Mouse (Mus musculus): ENCODE results near the gene Rbfox1. TPM values are rescaled to one million over a fixed set of nuclear protein-coding genes. Genes with fewer than 3 reads are reported as not detected.

Rbfox1 gene
- total RNA-seq, 2 experiments from 2014 or later: 186 to 195 TPM

GRCm38 (mm10) chr16:7159827-7160217 lies 1274.7 kb downstream of the Rbfox1 start:
- DNase-seq: no peak
- intact Hi-C loops (cut with DNase I): no loop called here

DNA sequence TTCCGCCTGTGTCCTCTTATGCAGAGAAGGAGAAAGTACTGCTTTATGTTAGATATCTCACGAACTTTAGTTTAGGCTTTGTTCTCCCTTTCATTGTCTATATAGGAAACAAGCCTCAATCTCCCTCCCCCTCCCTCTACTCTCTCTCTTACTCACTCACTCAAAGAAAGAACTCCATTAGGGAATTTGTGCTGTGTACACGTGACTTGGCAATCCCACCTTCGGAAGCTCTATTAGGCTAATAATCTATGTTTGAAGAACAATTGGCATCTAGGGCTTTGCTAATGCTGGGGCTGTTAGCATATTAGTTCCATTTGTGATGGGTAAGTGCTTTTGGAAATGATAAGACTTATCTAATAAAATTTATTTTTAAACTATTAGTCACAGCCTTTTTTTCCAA lies 1277.0 kb downstream of the Rbfox1 start:
- intact Hi-C loops (cut with DNase I): no loop called here
- DNase-seq: no peak

GRCm38 (mm10) chr16:7163688-7164087 lies 1278.5 kb downstream of the Rbfox1 start:
- no peak for DNase-seq
- intact Hi-C loops (cut with DNase I): no loop called here

- intact Hi-C loops (cut with DNase I): no loop called here
- DNase-seq: no peak
Measured at GRCm38 (mm10) chr16:7164153-7164737, 1279.1 kb downstream of the Rbfox1 start.

DNA sequence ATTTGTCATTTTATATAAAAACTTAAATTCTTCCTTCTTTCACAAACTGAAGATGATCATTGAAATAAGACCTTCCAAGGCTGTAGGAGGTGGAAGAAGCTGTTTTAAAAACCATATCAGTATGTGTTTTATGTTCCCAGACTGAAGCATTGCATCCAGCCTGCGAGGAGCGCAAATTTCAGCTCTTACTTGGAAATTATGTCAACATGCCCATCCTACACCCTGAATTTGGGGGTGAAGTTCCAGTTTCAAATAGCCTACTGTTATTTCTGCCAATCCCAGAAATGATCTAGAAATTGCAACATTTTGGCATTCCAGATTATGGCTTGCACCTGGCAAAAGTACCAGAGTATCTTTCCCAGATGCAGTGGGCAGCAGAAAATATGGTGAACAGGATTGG lies 1290.8 kb downstream of the Rbfox1 start:
- DNase-seq: no peak
- intact Hi-C loops (cut with DNase I): no loop called here

- intact Hi-C loops (cut with DNase I): no loop called here
- DNase-seq: no peak
Measured at GRCm38 (mm10) chr16:7187788-7188187, 1302.6 kb downstream of the Rbfox1 start.

DNA sequence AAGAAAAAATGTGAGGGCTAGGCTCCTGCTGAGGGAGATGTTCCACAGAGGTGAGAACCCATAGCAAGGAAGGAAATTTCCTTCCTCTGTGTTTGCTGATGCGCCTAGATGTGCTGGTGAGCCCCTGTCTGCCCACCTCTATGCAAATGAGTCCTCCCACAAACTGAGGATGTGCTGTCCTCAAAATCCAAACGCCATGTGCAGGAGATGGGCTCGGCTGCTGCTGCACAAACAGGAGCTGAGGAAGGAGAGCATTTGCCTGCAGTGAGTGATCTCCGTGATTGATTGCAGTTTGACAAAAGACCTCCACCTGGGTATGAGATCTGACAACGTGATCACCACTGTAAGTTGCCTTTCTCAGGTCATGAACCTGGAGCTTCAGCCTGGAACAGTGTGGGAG lies 1308.4 kb downstream of the Rbfox1 start:
- intact Hi-C loops (cut with DNase I): no loop called here
- DNase-seq: no peak

DNA sequence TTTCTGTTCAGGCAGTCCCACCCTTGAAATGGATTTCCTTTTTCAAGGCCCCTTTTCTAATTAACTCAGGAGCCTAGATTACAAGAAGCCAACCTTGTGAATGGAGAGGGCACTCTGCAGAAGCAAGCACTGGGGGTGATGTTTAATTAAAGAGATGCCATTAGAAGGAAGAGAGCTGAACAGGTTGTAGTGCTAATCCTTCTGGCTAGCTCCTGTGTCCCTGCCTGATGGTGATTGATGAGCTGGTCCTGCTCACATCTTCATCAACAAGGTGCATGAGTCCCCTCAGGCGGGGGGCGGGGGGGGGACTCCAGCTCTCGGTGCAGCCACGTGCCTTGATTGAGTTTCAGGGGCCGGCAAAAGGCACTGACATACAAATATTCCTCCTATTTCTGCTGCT lies 1312.8 kb downstream of the Rbfox1 start:
- DNase-seq: no peak
- intact Hi-C loops (cut with DNase I): no loop called here

- intact Hi-C loops (cut with DNase I): no loop called here
- no peak for DNase-seq
Measured at GRCm38 (mm10) chr16:7200239-7200638, 1315.1 kb downstream of the Rbfox1 start.

DNA sequence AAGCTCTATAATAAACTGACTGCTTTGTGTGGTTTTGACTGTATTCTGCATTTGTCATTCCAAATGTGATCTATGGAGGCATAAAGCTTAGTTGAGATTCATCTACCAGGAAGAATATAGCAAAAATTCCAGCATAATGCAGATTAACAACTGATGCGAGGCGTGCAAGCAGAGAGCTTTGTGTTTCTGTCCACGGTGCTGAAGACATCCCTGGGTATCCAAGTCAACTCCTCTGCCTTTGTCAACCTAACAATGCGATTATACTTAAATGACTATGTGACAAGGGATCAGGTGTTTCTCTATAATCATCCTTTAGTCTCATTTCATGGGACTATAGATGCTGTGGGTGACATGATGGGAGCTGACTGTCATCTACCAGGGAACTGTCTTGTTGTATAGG lies 1316.7 kb downstream of the Rbfox1 start:
- intact Hi-C loops (cut with DNase I): no loop called here
- no peak for DNase-seq

- DNase-seq: no peak
- intact Hi-C loops (cut with DNase I): no loop called here
Measured at GRCm38 (mm10) chr16:7206116-7206900, 1321.2 kb downstream of the Rbfox1 start.

DNA sequence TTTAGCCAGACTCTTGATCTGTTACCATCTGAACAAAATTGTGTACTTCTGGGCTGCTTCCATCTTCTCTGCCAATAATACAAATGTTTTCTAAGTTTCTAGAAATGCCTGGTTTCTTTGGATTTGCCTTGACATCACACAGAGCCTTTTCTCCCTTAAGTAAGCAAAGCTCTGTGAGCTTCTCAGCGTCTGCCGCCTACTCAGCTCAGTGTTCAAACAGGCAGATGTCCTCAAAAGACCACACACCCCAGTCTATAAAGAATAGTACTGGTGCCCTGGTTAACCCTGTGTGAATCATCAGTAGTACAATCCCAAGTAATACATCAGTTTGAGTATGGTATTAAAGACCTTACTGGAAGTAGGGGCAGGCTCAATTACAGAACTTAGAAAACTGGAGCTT lies 1322.4 kb downstream of the Rbfox1 start:
- intact Hi-C loops (cut with DNase I): no loop called here
- DNase-seq: no peak

GRCm38 (mm10) chr16:7212756-7213155 lies 1327.6 kb downstream of the Rbfox1 start:
- intact Hi-C loops (cut with DNase I): no loop called here
- no peak for DNase-seq

DNA sequence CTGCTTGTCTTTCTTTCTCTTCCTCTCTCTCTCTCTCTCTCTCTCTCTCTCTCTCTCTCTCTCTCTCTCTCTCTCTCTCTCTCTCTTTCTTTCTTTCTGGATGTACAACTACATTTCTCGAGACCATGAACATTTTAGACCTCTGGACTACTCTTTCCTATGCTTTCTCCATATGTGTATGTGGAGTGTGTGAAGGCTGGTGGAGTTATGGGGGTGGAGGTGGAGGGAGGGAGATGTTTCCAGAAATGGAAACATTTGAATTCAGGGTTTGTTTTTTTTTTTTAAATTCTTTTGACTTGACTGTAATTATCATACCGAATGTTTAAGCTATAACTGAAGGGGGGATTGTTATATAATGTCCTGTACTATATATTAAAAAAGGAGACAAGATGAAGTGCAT lies 1338.1 kb downstream of the Rbfox1 start:
- intact Hi-C loops (cut with DNase I): no loop called here
- DNase-seq: no peak

DNA sequence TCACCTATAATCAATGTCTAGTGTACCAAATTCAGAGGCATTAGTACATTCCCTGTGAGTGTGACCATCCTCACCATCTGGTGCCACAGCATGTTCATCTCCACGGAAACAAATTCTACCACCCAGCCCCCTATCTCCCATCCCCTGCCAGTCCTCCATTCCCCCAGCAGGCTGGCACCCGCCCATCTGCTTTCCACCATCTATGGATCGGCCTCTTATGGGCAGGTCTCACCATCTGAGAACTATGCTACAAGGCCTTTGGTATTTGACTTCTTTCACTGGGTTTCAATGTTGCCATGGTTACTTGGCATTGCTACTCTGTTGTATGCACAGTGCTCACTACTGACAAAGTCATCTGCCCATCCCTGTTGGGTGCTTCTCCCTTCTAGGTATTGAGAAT lies 1340.8 kb downstream of the Rbfox1 start:
- intact Hi-C loops (cut with DNase I): no loop called here
- DNase-seq: no peak

DNA sequence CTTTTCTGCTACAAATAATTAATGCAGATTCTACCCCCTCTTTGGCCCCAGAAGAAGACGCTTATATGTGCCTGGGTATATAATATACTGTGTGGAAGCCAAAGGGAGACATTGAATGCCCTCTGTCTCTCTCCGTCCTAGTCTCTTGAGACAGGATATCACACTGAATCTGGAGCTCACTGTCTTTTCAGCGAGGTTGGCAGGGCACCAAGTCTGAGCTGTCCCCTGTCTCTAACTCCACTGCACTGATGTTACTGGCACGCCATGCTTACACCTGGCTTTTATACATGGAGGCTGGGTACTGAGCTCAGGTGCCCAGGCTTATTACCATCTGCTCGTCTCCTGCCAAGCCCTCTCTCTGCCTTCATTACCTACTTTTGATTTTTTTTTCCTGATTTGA lies 1343.1 kb downstream of the Rbfox1 start:
- intact Hi-C loops (cut with DNase I): no loop called here
- no peak for DNase-seq

DNA sequence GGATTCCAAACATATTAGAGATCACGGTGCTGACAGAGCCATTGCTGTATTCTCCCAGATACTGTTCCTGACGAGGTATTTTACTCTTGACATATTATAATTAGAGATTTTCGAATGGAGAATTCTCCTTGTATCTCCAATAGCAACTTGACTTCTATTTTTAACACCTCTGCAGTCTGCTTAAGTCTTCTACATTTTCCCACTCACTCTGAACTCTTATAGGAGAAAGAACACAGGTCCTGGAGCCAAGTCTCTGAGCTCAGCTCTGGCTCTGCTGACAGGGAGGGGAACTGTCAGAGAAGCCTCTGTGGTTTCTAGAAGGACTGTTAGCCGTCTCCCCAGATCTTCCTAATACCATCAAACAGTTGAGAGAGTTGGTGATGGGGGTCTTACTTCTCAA lies 1344.1 kb downstream of the Rbfox1 start:
- no peak for DNase-seq
- intact Hi-C loops (cut with DNase I): no loop called here

DNA sequence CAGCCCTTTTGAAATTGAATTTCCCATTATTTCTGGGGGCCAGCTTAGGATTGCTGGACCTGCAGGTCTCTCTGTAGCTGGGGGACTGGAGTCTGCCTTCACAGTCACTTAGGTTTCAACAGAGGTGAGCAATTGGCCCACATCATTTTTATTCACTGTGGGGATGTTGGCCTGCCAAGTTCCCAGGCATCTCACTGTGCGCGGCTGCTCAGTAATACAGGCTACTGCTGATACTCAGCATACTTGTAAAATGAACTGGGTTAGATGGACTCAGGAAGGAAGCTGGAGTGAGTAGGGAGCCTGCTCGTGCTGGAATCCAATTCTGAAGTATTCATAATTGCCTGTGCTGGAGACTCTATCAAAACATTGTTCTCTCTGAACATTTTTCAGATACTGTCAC lies 1356.5 kb downstream of the Rbfox1 start:
- no peak for DNase-seq
- intact Hi-C loops (cut with DNase I): no loop called here

GRCm38 (mm10) chr16:7242501-7242900 lies 1357.3 kb downstream of the Rbfox1 start:
- intact Hi-C loops (cut with DNase I): no loop called here
- no peak for DNase-seq

DNA sequence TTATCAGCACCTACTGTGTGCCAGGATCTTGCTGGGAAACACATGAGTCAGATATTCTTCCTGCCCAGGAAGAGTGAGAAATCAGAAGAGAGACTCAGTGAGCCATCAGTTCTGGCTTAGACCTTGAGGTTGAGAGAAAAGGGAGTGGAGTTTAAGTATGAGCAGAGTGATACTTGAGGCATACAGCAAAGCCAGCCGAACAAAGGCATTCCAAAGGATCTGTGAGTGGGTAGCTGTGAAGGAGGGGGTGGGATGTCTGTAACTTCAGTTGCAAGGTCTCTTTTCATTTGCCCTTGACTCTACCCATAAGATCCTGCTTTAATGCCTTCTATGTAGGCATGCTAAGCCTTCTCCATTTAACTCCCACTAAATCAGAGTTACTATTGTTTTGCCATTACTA lies 1359.2 kb downstream of the Rbfox1 start:
- intact Hi-C loops (cut with DNase I): no loop called here
- no peak for DNase-seq

GRCm38 (mm10) chr16:7251696-7252095 lies 1366.5 kb downstream of the Rbfox1 start:
- intact Hi-C loops (cut with DNase I): no loop called here
- no peak for DNase-seq

DNA sequence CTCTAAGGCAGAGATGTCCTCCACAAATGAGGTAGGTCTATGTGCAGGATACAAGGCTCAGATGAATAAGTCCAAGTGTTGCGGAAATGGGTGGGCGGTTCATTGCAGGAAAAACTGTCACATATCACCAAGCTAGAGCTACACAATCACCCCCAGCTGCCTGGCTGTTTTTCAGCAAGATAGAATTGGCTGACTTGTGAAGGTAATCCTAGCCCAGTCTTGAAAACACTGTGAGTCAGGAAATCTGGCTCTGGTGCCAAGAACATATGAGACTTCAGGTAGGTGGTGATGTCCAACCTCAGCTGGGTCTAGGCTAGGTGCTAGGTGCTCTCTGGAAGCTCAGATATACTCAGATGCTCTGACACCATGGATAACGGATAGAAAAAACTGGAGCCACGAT lies 1372.2 kb downstream of the Rbfox1 start:
- intact Hi-C loops (cut with DNase I): no loop called here

DNA sequence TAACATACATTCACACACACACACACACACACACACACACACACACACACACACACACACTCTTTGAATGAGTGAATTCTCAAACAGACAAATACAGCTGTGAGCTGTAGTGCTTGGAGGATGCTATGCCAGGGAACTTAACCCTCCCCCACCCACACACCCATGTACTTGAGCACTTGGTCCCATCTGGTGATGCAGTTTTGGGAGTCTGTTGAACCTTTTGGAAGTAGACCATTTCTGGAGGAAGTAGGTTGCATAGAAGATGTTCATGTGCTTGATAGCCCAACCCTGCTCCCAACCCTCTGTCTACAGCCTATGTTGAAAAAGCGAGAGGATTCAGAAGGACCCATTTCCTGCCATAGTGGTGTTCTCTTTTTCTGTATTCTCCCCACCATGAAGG lies 1378.1 kb downstream of the Rbfox1 start:
- intact Hi-C loops (cut with DNase I): no loop called here
- no peak for DNase-seq

More for the DNA sequence above, 1372.2 kb downstream of the Rbfox1 start:
- DNase-seq: no peak

Measured in gastrocnemius, postnatal 36 days (tissue).